Mouse (Mus musculus): Measurements from ENCODE around the gene Cd44.

Cd44 gene

DNA sequence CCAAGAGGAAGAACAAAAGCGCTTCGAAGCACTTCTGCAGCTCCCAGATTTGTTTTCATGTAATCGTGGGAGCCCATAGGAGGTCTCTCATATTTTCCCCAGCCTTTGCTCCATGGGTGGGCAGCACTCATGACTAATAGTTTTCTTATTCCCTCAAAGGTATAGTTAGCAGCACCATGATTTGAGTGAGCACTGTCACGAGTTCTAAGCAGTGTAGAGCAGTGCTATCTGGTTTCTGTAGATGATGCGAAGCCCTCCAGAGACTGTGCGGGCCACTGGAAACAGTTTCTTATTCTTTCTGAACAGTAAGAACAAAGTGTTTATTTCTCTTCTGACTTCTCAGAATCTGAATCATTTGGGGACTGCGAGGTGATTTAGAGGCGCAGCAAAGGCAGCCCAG, 80.7 kb downstream of the Cd44 start:
- in situ Hi-C loops (cut with MboI, MseI), result loop anchor here (25.0 kb wide), 1 partner anchor 133 kb away; no protein-coding TSS in a partner anchor

DNA sequence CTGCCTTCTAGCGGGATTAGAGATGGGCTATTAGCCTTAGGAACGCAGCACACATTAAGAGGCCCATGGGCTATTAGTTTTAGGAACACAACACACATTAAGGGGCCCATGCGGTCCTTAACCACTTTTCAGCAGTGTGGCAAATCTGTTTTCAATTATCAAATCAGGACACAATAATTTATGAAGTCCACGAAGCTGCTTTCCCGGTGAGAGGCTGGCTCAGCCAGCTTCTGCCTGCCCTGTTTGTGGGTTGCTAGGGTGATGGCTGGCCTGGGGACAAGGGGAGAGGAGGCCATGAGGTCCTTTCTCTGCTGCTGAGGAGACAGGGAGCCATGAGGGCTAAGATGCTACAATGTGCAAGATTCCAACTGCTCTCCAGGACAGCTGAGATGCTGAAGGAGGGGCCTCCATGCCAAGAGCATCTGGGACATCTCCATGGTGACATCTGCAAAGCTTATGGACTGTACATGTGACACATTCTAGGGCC, 81.2 kb downstream of the Cd44 start:
- in situ Hi-C loops (cut with MboI, MseI), result loop anchor here (25.0 kb wide), 1 partner anchor 133 kb away; no protein-coding TSS in a partner anchor

DNA sequence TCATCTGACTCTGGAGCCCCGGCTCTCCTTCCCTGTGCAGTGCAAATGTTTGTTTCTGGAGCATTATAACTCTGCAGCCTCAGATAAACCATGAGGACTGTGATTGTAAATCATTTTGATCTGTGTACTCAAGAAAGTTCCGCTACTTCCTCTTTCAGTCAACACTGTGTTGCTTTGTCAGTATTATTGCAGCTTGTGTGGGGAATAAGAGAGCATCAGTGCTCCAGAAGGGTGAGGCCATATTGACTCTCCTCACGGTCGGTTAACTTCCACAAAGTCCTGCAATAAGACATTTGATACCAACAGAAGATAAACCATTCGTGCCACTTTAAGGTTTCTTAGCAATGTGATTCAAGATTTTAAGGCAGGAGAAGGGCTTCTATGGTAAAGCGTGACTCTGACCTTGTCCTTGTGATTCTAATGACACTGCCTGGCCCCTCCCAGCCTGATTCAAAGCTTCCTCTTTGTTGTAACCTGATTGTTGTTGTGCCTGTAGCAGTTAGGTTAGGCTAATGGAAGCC, 86.1 kb downstream of the Cd44 start:
- in situ Hi-C loops (cut with MboI, MseI), result loop anchor here (25.0 kb wide), 1 partner anchor 128 kb away; no protein-coding TSS in a partner anchor

DNA sequence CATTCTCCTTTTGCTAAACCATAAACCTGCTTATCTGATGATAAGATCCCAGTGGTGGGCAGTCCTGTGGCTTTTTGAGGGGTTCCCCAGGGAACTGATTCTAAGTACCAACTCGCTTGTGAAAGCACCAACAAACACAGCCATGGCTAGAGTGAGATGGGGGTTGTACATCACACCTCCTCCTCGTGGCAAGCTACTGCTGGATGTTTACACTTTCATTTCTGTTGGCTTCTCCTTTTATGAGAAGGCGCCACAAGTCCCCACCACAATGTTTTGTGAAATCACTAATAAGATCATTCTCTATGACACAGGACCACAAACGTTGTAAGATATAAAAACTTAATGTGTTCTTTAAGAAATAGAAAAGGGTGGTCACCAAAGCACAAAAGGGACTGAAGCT, 88.7 kb downstream of the Cd44 start:
- in situ Hi-C loops (cut with MboI, MseI), result loop anchor here (25.0 kb wide), 1 partner anchor 125 kb away; no protein-coding TSS in a partner anchor

DNA sequence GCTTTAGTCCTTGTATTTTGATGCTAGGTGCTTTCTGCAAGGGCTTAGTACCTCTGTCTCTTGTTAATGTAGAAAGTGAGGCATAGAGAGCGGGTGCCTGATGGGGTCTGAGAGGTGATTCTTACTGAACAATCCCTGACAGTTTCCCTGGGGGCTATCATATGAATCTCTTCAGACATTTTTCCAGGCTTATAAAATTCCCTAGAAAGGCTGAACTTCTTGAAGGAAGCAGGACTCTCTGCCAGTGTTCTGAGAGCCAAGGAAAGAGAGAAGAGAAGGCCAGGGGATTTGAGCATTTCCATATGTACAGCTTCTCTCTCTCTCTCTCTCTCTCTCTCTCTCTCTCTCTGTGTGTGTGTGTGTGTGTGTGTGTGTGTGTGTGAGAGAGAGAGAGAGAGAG, 92.0 kb downstream of the Cd44 start:
- in situ Hi-C loops (cut with MboI, MseI), result loop anchor here (25.0 kb wide), 1 partner anchor 122 kb away; no protein-coding TSS in a partner anchor

DNA sequence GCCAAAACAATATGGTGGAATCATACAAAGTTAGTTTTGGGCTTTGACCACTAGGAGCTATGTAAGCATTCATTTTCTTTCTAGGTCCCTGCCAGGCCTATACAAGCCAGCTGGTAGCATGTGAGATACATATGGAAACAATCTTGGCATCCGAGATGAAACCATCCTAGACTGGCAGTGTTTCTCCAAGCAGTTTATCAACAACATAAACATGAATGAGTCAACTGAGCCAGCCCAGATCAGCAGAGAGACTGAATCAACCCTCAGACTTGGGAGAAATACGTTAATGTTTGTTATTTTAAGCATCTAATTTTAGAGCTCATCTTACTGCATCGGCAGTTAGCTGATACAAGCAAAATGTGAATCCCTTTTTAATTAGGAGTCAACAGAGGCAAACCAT, 93.8 kb downstream of the Cd44 start:
- in situ Hi-C loops (cut with MboI, MseI), result loop anchor here (25.0 kb wide), 1 partner anchor 120 kb away; no protein-coding TSS in a partner anchor

DNA sequence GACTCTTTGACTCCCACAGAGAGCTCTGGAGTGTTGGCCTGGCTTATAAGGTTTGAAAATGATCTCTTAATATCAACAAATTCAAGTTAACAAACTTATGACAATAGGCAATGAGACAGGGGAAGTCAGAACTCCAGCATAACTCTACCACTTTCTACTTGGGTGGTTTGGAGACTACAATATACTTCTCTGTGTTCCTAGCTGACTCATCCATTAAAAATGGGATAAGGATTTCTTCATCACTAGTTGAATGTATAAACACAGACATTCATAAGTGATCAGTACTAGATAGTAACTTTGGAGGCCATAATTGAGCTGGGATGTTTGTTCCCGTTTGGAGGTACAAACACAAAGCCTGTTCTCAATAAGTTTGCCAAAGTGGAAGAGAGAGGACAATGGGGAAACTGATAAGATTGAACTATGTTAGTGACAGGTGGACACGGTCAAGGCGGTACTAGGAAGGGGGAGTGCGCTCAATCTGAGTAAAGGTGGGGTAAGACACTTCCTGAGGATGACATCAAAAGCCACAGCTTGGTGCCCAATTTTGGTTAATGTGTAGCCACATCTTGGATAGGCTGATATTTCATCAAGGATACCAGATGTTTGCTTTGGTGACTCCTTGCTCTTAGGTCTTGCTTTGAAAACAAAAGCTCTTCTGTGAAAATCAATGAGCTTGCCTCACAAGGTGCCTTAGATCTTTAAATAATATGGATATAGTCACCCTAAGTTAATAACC, 95.5 kb downstream of the Cd44 start:
- in situ Hi-C loops (cut with MboI, MseI), result loop anchor here (25.0 kb wide), 1 partner anchor 119 kb away; no protein-coding TSS in a partner anchor

DNA sequence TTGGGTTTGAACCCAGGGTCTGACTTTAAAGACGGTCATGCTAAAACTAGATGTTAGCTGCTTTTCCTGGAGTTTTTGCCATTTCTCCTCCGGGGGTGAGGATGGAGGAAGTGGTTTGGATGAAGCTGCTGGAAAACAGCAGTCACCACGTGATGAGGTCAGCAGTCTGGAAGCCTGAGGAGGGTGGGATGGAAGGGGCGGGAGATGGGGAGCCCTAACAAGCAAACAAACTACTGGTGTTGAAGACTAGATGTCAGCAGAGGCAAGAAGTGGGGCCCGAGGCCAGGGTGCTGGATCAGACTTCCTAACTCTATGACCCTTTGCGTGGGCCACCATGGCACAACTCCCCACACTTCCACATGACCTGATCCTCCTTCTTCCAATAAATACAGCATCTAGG, 96.2 kb downstream of the Cd44 start:
- in situ Hi-C loops (cut with MboI, MseI), result loop anchor here (25.0 kb wide), 1 partner anchor 118 kb away; no protein-coding TSS in a partner anchor

DNA sequence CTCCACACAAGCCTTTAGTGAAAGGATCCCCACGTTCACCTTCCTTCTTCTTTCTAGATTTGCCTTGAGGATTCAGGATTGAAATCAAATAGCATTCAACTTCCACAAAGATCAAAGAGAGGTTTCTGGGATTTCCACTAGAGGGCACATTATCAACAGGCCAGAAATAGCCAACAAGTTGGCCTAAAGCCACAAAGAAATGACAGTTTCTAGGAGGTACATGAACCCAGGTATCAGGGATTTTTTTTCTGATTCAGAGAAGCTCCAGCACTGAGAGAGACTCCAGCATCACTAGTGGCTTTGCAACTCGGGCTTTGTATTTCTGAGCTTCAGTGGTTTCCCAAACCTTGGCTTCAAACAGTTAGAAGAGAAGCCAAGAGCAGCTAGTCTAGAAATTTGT, 97.4 kb downstream of the Cd44 start:
- in situ Hi-C loops (cut with MboI, MseI), result loop anchor here (5.0 to 25.0 kb wide), 2 partner anchors 62 to 117 kb away; no protein-coding TSS in a partner anchor

DNA sequence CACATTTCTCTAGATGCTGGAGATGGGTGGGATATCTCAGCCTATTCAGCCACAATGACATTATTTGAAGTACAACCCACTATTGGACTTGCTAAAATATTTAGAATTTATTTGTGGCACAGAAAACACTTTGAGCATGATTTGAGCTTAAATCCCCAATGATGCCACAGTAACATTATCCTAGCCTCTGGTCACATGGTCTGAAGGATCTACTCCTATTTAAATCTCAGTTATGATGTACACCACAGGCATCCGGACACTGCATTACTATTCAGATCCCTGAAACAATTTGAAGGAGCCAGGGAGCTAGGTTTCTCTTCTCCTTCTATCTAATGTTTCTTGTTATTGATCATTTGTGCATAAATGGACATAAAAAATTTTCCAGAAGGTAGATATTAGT, 99.6 kb downstream of the Cd44 start:
- in situ Hi-C loops (cut with MboI, MseI), result loop anchor here (5.0 to 25.0 kb wide), 2 partner anchors 60 to 115 kb away; no protein-coding TSS in a partner anchor

DNA sequence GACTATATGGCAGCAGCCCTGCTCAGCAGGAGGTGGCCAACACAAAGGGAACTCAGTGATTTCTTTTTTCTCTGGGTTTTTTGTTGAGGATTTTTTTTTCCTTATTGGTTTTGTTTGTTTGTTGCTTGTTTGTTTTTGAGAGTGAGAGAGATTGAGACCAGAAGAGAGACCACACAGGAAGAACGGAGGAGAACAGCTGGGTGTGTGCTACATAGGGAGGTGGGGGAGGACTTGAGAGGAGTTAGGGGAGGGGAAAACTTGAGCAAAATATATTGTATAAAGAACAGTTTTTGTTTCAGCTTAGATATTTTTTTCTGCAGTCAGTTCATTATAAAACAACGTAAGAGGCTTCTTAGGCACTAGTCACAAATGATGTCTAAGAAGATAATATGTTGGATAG, 103.3 kb downstream of the Cd44 start:
- in situ Hi-C loops (cut with MboI, MseI), result no loop called here

DNA sequence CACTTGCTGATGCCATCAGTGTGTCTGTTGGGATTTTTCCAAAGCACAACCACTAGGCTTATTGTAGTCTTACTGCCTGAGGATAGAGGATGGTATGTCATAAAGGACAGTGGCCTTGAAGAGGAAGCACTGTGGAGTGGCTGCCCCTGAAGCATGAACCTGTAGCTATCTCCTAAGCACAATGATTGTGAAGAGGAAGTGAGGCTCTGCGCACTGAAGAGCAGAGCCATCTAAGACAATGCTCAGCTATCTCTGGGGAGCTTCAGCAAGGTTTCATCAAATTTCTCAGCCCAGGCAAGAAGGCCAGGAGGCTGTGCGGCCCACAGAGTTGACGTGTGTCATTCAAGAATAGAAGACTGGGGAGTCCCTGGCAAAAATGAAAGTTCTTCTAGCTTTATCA, 106.4 kb downstream of the Cd44 start:
- in situ Hi-C loops (cut with MboI, MseI), result no loop called here

DNA sequence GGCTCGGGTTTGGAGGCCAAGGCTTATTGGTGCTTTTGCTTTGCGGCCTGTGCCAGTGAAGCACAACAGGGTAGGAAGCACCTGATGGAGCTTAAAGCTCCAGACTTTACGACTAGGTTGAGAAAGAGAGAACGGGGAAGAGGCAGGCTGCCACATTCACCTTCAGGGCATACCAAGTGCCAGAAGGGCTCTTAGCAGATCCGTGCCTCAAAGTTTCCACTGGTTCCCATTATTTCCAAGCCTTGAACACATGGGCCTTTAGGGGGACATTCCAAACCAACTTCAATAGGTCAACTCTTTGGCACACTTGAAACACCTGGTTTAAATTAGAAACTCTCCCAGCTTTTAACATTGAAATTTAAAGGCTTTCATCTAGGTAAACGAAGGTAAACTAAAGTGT, 108.7 kb downstream of the Cd44 start:
- in situ Hi-C loops (cut with MboI, MseI), result no loop called here

DNA sequence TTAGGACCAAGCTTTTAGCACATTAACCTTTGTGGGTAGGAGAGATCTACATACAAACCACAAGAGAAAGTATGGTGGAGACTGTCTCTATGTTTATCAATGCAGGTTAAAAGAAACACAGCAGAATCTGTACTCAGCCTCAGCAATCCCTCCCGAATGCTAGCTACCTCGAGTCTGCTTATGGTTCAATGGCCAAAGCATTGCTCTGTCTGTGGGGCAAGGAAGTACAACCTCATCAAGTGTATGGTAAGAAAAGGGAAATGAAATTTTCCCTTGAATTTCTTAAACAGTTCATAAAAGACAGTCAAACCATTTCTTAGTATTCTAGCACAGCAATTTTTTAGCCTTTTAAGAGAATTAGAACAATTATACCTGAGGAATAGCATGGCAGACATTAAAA, 109.8 kb downstream of the Cd44 start:
- in situ Hi-C loops (cut with MboI, MseI), result no loop called here

DNA sequence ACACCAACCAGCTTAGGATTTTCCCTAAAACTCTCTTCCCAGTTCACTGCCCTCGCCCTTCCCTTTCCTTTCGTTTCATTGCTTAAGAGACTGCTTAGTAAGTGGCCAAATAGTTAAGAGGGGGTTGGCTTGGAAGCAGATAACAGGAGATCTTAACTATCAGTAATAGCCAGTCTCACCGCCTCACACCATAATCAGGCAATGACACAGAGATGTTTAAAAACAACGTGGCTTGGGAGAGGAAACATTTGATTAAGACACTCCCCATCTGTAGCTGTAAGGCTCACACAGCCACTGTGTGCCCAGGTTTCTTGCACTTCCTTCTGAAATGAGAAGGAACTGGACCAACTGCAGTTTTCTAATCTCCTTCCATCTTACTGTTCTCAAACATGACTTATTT, 115.8 kb downstream of the Cd44 start:
- in situ Hi-C loops (cut with MboI, MseI), result no loop called here

DNA sequence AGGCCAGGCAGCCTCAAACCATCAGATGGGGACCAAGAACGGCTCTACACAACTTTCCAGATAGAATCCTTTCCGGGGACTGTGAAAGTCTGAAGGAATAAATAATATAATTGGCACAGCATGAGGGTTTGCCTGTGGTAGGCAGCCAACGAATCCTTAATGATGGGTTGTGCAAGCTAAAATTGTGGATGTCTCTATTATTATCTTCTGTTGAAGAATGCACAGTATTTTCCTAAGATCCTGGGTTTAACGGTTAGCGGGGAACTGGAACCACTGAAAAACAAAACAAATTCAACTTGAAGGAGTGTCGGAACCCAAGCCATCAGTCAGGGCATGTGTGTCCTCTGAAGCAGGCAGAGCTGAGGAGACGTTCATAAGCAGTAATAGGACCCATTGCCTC, 118.7 kb downstream of the Cd44 start:
- in situ Hi-C loops (cut with MboI, MseI), result no loop called here

DNA sequence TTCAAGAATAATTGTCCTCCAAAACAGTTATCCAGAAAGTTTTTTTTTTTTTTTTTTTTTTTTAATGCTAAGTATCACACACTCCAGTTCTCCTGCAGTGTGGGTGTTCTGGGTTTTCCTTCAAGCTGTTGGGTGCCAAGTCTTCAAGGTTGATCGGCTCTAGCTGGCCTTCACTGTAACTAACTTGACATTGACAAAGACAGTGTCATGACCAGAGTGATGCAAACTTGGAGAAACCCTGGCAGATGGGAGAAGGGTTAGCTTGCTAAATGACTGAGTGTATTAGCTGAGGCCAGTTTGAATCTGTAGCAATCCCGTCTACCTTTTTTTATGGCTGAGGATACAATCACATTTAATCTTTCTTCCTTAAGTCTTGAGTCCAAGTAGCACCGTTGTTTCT, 123.3 kb downstream of the Cd44 start:
- in situ Hi-C loops (cut with MboI, MseI), result no loop called here

DNA sequence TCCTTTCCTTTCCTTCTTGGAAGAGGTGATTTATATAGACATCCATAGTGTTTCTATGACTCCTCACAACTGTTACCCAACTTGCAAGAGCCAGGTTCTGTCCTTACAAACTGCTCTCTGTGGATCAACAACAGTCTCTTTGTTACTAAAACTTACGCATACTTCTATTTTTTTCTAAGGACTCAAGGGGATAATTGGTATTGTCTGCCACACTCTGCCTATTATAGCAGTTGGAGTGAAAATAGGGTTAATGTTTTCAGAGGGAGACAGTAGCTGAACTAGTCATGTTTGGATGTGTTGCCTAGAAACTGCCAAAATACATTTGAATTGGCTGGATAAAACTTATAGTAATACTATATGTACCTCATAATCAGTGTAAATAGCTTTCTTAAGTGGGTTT, 125.9 kb downstream of the Cd44 start:
- in situ Hi-C loops (cut with MboI, MseI), result no loop called here

DNA sequence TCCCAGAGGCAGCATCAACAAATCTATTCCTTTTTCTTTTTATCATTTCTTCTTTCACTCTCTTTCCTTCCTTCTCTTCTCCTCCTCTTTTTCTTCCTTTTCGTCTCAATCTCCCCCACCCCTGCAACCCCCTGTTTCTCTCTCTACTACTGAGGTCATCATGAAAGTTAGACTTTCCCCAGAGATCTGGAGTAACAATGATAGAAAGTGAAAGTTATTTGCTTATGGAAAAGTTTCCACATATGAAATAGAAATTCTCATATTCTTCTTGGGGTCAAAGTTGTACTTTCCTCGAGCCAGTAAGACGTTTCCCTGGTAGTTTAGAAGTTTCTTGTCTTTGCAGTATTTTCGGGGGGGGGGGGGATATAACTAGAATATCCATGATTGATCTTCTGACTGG, 126.8 kb downstream of the Cd44 start:
- in situ Hi-C loops (cut with MboI, MseI), result no loop called here

DNA sequence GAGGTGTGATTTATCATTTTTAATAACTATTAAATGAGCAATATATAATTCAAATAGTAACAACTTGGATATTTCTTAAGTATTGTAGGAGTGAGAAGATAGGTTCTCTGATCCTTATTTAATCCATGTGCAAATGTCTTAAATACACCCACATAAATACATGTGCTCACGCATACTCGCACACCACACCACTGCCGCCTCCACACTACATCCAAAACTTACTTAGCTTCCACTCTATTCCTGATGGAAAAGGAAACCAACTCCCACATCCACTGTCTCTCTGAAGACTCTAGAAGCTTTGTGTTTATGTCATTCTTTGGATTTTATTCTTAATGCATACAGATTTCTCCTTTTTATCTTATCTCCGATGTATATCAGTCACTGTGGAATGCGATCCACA, 129.2 kb downstream of the Cd44 start:
- in situ Hi-C loops (cut with MboI, MseI), result no loop called here

DNA sequence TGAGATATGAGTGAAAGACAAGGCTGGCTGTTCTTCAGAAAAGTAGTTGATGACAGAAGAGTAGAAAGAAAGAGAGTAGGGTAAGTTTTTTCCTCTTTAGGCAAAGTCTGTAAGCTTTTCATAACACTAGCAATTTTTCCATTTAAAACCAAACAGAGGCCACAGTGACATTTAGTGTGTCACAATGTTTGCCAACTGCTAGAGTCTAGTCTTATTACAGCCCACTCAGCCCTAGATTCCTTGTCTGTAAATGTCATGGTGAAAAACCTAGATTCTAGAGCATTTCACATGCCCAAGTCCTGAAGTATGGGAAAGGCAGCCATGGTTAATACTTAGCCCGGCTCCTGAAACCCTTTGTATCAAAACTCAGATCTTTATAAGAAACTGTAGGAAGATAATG, 130.2 kb downstream of the Cd44 start:
- in situ Hi-C loops (cut with MboI, MseI), result no loop called here

DNA sequence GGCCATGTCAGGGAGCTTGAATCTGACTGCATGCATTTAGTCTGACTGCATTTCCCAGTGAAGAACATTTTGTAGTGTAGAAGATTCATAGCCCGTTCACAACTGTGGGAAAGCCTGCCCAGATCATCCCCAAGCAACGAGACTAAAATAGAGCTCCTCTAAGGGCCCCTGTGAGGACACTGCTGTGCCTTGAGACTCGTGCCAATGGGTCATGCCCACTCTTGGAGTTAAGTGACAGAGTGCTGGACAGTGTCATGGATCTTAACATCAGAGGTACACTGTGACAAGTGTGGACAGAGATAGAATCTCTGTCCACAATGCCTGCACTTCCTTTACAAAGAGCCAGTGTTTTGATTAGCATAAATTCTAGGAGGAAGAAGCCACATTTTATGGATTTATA, 133.2 kb downstream of the Cd44 start:
- in situ Hi-C loops (cut with MboI, MseI), result no loop called here

All from T-helper 1 cell (primary cell).